In the genomic region with DNA sequence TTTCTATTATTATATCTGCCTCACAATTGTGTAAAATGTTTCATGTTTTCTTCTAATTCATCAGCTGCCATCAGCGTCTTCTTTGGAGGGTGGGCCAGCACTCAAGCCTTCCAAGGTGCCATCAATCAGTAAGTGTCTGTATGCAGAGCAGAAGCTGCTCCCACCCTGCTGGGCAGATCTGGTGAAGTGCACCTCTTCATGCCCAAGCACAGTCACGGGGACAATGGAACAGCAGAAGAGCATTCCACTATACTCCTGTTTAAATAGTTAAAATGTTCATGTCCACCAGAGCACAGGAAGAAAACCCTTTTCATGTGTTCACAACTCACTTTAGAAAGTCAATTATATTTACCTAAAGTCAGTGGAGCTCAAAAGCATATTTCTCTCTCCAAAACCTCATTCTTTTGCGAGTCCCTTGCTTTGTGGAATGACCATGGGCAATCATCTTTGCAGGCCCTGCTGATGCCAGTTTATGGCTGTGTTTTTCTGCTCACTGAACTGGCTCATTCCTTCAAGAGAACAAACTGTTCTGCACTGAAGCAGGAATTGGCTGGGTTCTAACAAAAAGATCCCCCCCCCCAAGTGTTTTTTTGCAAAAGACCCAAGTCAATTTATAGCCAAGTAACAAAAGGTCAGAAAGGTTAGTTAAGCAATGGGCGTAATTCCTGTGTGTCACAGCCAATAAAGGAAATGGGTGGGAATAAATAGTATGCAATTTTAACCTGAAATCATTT, we compare ENCODE assay signal across 13 mouse cellular contexts.
DNase-seq lines count a peak whose midpoint lies in the region; ATAC-seq lines count a peak whose summit lies in the region.
"Had no signal": no experiment of that assay in that cellular context is flagged by ENCODE, and none has a peak within 500 bp of the region (broad histone marks: within the 10 kb centered on the region; RNA-seq: fewer than 3 reads in every experiment).

No protein-coding gene starts in this region.

- no peak overlapping the region for H3K9ac ChIP-seq in neural tube, embryonic 13.5 days
- H3K9ac ChIP-seq in midbrain, embryonic 14.5 days (replicated peaks; ENCODE audit: low read length): no peak overlapping the region
- H3K9ac ChIP-seq in forebrain, embryonic 15.5 days (replicated peaks): no peak overlapping the region
- H3K9ac ChIP-seq: hindbrain, embryonic 13.5 days had no signal

- H3K4me3 ChIP-seq in neural tube, embryonic 13.5 days: no peak overlapping the region
- H3K4me3 ChIP-seq in midbrain, embryonic 14.5 days (replicated peaks; ENCODE audit: low read depth, low read length): no peak overlapping the region
- no peak overlapping the region for H3K4me3 ChIP-seq in forebrain, embryonic 15.5 days
- H3K4me3 ChIP-seq: hindbrain, embryonic 13.5 days had no signal

- no peaks in the 10 kb centered on the region for H3K9me3 ChIP-seq in neural tube, embryonic 13.5 days
- no peaks in the 10 kb centered on the region for H3K9me3 ChIP-seq in midbrain, embryonic 14.5 days (ENCODE audit: control insufficient read depth, low read length)
- no peaks in the 10 kb centered on the region for H3K9me3 ChIP-seq in forebrain, embryonic 15.5 days
- H3K9me3 ChIP-seq: hindbrain, embryonic 13.5 days had no signal

- H3K27ac ChIP-seq in neural tube, embryonic 13.5 days (replicated peaks): 0 out of 2 replicates have a peak overlapping the region, but pooled peaks have one; percentile 18
- no peak overlapping the region for H3K27ac ChIP-seq in midbrain, embryonic 14.5 days (replicated peaks; ENCODE audit: low read depth, low read length)
- no peak overlapping the region for H3K27ac ChIP-seq in forebrain, embryonic 15.5 days (replicated peaks)
- H3K27ac ChIP-seq: hindbrain, embryonic 13.5 days had no signal

- DNase-seq in gastrocnemius, postnatal 25 days: peak; percentile 61
- no peak for DNase-seq in gastrocnemius, adult 8-10 months (ENCODE audit: low spot score in 2 of 2)
- no peak for DNase-seq in neural tube, embryonic 10.5 days (ENCODE audit: extremely low spot score, low spot score)
- peak; percentile 88 for DNase-seq in kidney, adult 9 months
- peak; percentile 67 for DNase-seq in skeletal muscle tissue, adult 2 months (ENCODE audit: low read depth, low spot score)
- no peak for DNase-seq in midbrain, embryonic 14.5 days
- DNase-seq: cerebellum, adult 9-10 months; thymus, postnatal 14 days had no signal

- no peak for ATAC-seq in neural tube, embryonic 13.5 days (ENCODE audit: low read depth)
- ATAC-seq in midbrain, embryonic 14.5 days (ENCODE audit: low FRiP score, low TSS enrichment): no peak
- no peak for ATAC-seq in forebrain, embryonic 15.5 days (replicated peaks)
- ATAC-seq: CD4-positive, CD25-positive, alpha-beta regulatory T cell, adult 4 months had no signal

- WGBS in neural tube, embryonic 13.5 days: 7% methylated on average over 4 of the region's 4 CpGs
- 83% methylated on average over 4 of the region's 4 CpGs for WGBS in midbrain, embryonic 14.5 days
- 72% methylated on average over 4 of the region's 4 CpGs for WGBS in forebrain, embryonic 15.5 days

- no peaks in the 10 kb centered on the region for H3K27me3 ChIP-seq in neural tube, embryonic 13.5 days
- no peaks in the 10 kb centered on the region for H3K27me3 ChIP-seq in midbrain, embryonic 14.5 days (ENCODE audit: control insufficient read depth, insufficient read depth, low read length)
- no peaks in the 10 kb centered on the region for H3K27me3 ChIP-seq in forebrain, embryonic 15.5 days
- H3K27me3 ChIP-seq: hindbrain, embryonic 13.5 days had no signal

- H3K4me1 ChIP-seq in neural tube, embryonic 13.5 days (replicated peaks): peaks cover 15% of the 10 kb centered on the region
- no peaks in the 10 kb centered on the region for H3K4me1 ChIP-seq in midbrain, embryonic 14.5 days (ENCODE audit: control insufficient read depth, insufficient read depth, low read length)
- 0 out of 2 replicates have a peak, but pooled peaks cover 8% of the 10 kb centered on the region for H3K4me1 ChIP-seq in forebrain, embryonic 15.5 days

- no peak overlapping the region for H3K4me2 ChIP-seq in neural tube, embryonic 13.5 days
- H3K4me2 ChIP-seq in midbrain, embryonic 14.5 days (ENCODE audit: low read length): no peak overlapping the region
- no peak overlapping the region for H3K4me2 ChIP-seq in forebrain, embryonic 15.5 days (replicated peaks)
- H3K4me2 ChIP-seq: hindbrain, embryonic 13.5 days; midbrain, embryonic 11.5 days had no signal

- H3K36me3 ChIP-seq in neural tube, embryonic 13.5 days: no peaks in the 10 kb centered on the region
- H3K36me3 ChIP-seq in midbrain, embryonic 14.5 days (ENCODE audit: control insufficient read depth, insufficient read depth, low read length): no peaks in the 10 kb centered on the region
- H3K36me3 ChIP-seq in forebrain, embryonic 15.5 days: no peaks in the 10 kb centered on the region
- H3K36me3 ChIP-seq: hindbrain, embryonic 13.5 days had no signal

Comparison
In these comparisons a context has a peak if more than half of its experiments do, and no peak if none do; other contexts are left out.
1. DNase-seq: peak in gastrocnemius, postnatal 25 days (single experiment), kidney, adult 9 months (single experiment) and skeletal muscle tissue, adult 2 months (single experiment); none in gastrocnemius, adult 8-10 months (0 of 2), neural tube, embryonic 10.5 days (single experiment) and midbrain, embryonic 14.5 days (single experiment).